Mouse (Mus musculus): ENCODE data around the gene Msh3. TPM values are rescaled to one million over a fixed set of nuclear protein-coding genes. Genes with fewer than 3 reads are reported as not detected.

The Msh3 gene
- polyA plus RNA-seq, 1 experiment = 5.4 TPM

DNA sequence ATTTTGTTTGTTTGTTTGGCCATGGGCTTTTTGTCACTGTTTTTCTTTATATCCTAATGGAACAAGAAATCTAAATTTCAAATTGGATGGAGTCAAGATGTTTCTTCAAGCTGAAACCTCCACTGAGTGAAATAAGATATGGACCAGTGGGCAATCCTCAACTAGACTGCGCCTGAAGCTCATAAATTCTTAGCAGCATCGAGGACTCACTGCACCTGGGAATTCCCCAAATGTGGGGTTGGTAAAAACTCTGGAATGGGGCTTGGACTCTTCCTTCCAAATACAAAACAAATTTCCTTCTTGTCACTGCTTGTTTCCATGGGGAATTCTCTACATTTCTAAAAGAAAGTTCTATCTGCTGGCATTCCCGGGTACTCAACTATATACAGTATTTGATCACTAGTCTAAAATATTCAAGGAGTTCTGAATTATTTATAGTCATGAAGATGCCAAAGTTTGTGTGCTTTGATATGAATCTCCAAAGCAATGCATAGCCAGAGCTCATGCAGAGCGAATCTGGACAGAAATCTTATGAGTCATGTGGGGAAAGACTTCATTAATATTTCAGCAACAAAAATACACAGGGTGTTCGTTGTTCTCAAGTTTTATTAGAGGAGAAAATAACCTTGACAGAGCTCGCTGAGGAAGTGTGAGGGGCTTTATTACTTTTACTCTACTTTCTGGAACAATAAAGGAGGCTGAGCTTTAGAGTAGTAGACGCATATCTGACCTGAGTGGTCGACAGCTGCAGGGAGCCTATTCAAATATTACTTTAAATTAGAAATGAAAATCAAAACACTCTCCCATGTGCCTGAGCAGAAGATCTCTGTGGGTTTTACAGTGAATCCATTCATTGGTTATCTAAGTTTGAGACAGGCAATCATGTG lies 51.5 kb downstream of the Msh3 start:
- Histone ChIP-seq H3K27me3 (ENCODE audit: control insufficient read depth, insufficient read depth, insufficient read length) (no peaks in the 10 kb centered on the region), H3K79me3 (ENCODE audit: low read depth) (no peaks in the 10 kb centered on the region), H3ac (ENCODE audit: control insufficient read depth, insufficient read length, low read depth) (no peak overlapping the region), H3K36me3 (ENCODE audit: control insufficient read depth, insufficient read depth) (peaks cover 3% of the 10 kb centered on the region), H3K4me3 (ENCODE audit: insufficient read depth, poor library complexity, severe bottlenecking) (no peak overlapping the region), H3K79me2 (ENCODE audit: control insufficient read depth, insufficient read depth) (no peaks in the 10 kb centered on the region)
- TF ChIP-seq CTCF (IDR thresholded peaks at IDR 0.05; ENCODE audit: control insufficient read depth, insufficient read depth, insufficient read length) (no peak), MYOG (IDR thresholded peaks at IDR 0.05; ENCODE audit: control insufficient read depth, extremely low read depth, insufficient read length) (no peak), FOSL1 (IDR thresholded peaks at IDR 0.05; ENCODE audit: insufficient read depth, low read length, poor library complexity, severe bottlenecking) (no peak), MAX (IDR thresholded peaks at IDR 0.05) (no peak)

DNA sequence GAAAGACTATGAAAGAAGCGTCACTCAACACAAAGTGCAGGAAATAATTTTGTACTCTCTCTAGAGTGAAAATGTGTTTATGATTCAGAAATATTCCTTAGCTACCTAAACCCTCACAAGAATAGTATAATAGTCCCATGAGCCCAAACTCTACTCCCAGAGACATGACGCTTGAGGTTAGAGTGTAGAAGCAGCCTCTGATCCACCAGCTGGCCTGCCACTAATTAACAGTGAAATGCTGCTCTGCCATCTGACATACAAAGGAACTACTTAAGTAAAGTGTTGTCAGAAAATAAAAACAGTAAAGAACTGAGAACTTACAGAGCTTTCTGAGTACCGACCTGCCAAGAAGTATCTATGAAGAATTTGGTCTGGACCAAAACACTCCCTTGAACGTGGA lies 52.3 kb downstream of the Msh3 start:
- H3K36me3 ChIP-seq (ENCODE audit: control insufficient read depth, insufficient read depth) = peaks cover 3% of the 10 kb centered on the region
- no peak overlapping the region for H3K4me3 ChIP-seq (ENCODE audit: insufficient read depth, poor library complexity, severe bottlenecking)
- no peak overlapping the region for H3ac ChIP-seq (ENCODE audit: control insufficient read depth, insufficient read length, low read depth)
- H3K79me3 ChIP-seq (ENCODE audit: low read depth) = no peaks in the 10 kb centered on the region
- TF ChIP-seq CTCF (IDR thresholded peaks at IDR 0.05; ENCODE audit: control insufficient read depth, insufficient read depth, insufficient read length) (no peak), MYOD1 (IDR thresholded peaks at IDR 0.05; ENCODE audit: control insufficient read depth, insufficient read length, low read depth) (no peak), MAX (IDR thresholded peaks at IDR 0.05) (no peak), FOSL1 (IDR thresholded peaks at IDR 0.05; ENCODE audit: insufficient read depth, low read length, poor library complexity, severe bottlenecking) (no peak), USF1 (IDR thresholded peaks at IDR 0.05; ENCODE audit: low read depth) (no peak), CEBPB (IDR thresholded peaks at IDR 0.05; ENCODE audit: low read depth) (no peak), MYOG (IDR thresholded peaks at IDR 0.05; ENCODE audit: control insufficient read depth, extremely low read depth, insufficient read length) (no peak)
- no peaks in the 10 kb centered on the region for H3K27me3 ChIP-seq (ENCODE audit: control insufficient read depth, insufficient read depth, insufficient read length)
- no peaks in the 10 kb centered on the region for H3K79me2 ChIP-seq (ENCODE audit: control insufficient read depth, insufficient read depth)

DNA sequence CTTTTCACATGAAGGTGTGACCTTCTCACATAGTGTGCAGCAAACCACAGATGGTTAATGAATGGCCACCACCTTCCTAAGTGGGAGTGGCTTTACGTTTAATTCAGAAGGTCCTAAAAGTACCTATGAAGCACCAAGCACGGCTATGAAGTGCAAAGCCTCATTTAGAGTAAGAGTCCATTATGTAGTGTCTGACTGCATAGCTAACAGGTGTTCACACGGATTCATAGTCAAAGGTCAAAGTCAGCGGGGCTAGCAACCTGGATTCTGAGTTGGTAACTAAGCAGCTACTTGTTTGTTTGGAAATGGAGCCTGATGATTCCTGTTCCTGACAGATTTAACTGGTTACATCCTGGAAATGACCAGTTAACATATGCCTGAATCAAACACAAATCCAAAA lies 53.0 kb downstream of the Msh3 start:
- no peaks in the 10 kb centered on the region for H3K79me2 ChIP-seq (ENCODE audit: control insufficient read depth, insufficient read depth)
- H3K36me3 ChIP-seq (ENCODE audit: control insufficient read depth, insufficient read depth) = peaks cover 3% of the 10 kb centered on the region
- no peaks in the 10 kb centered on the region for H3K79me3 ChIP-seq (ENCODE audit: low read depth)
- TF ChIP-seq MYOG (IDR thresholded peaks at IDR 0.05; ENCODE audit: control insufficient read depth, extremely low read depth, insufficient read length) (no peak), MAX (IDR thresholded peaks at IDR 0.05) (no peak), USF1 (IDR thresholded peaks at IDR 0.05; ENCODE audit: low read depth) (no peak), MYOD1 (IDR thresholded peaks at IDR 0.05; ENCODE audit: control insufficient read depth, insufficient read length, low read depth) (no peak), CEBPB (IDR thresholded peaks at IDR 0.05; ENCODE audit: low read depth) (no peak), FOSL1 (IDR thresholded peaks at IDR 0.05; ENCODE audit: insufficient read depth, low read length, poor library complexity, severe bottlenecking) (no peak), CTCF (IDR thresholded peaks at IDR 0.05; ENCODE audit: control insufficient read depth, insufficient read depth, insufficient read length) (no peak)
- H3ac ChIP-seq (ENCODE audit: control insufficient read depth, insufficient read length, low read depth) = no peak overlapping the region
- H3K27me3 ChIP-seq (ENCODE audit: control insufficient read depth, insufficient read depth, insufficient read length) = no peaks in the 10 kb centered on the region
- no peak overlapping the region for H3K4me3 ChIP-seq (ENCODE audit: insufficient read depth, poor library complexity, severe bottlenecking)

DNA sequence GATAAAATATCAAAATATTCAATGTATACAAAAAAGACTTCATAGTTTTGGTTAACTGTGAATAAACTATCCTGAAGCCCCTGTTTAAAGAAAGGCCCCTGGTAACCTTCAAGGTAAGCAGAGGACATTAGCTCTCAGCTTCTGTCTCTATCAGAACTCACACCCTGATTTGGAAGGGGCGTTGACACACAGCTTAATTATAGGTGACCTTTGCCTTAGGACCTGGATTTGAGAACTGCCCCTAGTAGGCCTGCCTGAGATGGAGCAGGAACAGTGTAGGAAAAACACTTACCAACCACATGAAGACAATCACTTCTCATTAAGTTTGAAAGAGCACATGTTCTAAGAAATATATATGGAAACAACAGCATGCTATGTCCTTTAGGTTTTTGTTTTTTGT lies 55.3 kb downstream of the Msh3 start:
- no peaks in the 10 kb centered on the region for H3K36me3 ChIP-seq (ENCODE audit: control insufficient read depth, insufficient read depth)
- TF ChIP-seq USF1 (IDR thresholded peaks at IDR 0.05; ENCODE audit: low read depth) (no peak), MYOG (IDR thresholded peaks at IDR 0.05; ENCODE audit: control insufficient read depth, extremely low read depth, insufficient read length) (no peak), MAX (IDR thresholded peaks at IDR 0.05) (no peak), CEBPB (IDR thresholded peaks at IDR 0.05; ENCODE audit: low read depth) (no peak), FOSL1 (IDR thresholded peaks at IDR 0.05; ENCODE audit: insufficient read depth, low read length, poor library complexity, severe bottlenecking) (no peak), MYOD1 (IDR thresholded peaks at IDR 0.05; ENCODE audit: control insufficient read depth, insufficient read length, low read depth) (no peak)
- no peaks in the 10 kb centered on the region for H3K27me3 ChIP-seq (ENCODE audit: control insufficient read depth, insufficient read depth, insufficient read length)
- no peak overlapping the region for H3K4me3 ChIP-seq (ENCODE audit: insufficient read depth, poor library complexity, severe bottlenecking)
- no peak overlapping the region for H3ac ChIP-seq (ENCODE audit: control insufficient read depth, insufficient read length, low read depth)
- no peaks in the 10 kb centered on the region for H3K79me2 ChIP-seq (ENCODE audit: control insufficient read depth, insufficient read depth)
- H3K79me3 ChIP-seq (ENCODE audit: low read depth) = no peaks in the 10 kb centered on the region

DNA sequence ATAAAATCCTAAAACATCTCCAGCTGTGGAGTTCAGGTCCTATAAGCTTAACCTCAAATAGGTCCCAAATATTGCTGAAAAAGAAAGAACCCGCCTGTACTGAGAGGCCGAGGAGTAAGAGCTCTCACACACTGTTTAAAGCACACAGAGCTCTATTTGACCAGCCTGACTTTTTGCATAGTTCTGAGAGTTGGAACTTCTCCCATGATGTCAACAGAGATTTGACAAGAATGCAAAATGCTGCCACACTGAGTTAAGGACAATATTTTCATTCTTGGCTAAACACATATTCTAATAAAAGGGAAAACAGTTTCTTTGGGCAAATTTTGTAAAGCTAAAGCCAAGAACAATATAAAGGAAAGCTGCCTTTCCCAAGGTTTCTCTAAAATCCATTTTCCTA lies 57.8 kb downstream of the Msh3 start:
- no peak overlapping the region for H3K4me3 ChIP-seq (ENCODE audit: insufficient read depth, poor library complexity, severe bottlenecking)
- no peaks in the 10 kb centered on the region for H3K79me3 ChIP-seq (ENCODE audit: low read depth)
- H3K79me2 ChIP-seq (ENCODE audit: control insufficient read depth, insufficient read depth) = no peaks in the 10 kb centered on the region
- no peak overlapping the region for H3ac ChIP-seq (ENCODE audit: control insufficient read depth, insufficient read length, low read depth)
- no peaks in the 10 kb centered on the region for H3K36me3 ChIP-seq (ENCODE audit: control insufficient read depth, insufficient read depth)
- no peak for TF ChIP-seq USF1 (IDR thresholded peaks at IDR 0.05; ENCODE audit: low read depth)
- TF ChIP-seq CTCF (IDR thresholded peaks at IDR 0.05; ENCODE audit: control insufficient read depth, insufficient read depth, insufficient read length) = no peak
- no peak for TF ChIP-seq MYOD1 (IDR thresholded peaks at IDR 0.05; ENCODE audit: control insufficient read depth, insufficient read length, low read depth)
- TF ChIP-seq MYOG (IDR thresholded peaks at IDR 0.05; ENCODE audit: control insufficient read depth, extremely low read depth, insufficient read length) = no peak
- TF ChIP-seq CEBPB (IDR thresholded peaks at IDR 0.05; ENCODE audit: low read depth) = no peak
- no peak for TF ChIP-seq MAX (IDR thresholded peaks at IDR 0.05)
- TF ChIP-seq FOSL1 (IDR thresholded peaks at IDR 0.05; ENCODE audit: insufficient read depth, low read length, poor library complexity, severe bottlenecking) = no peak
- no peaks in the 10 kb centered on the region for H3K27me3 ChIP-seq (ENCODE audit: control insufficient read depth, insufficient read depth, insufficient read length)
